ENCODE assay signal across 27 mouse cellular contexts in genomic region chr3:27703081-27703480, GRCm38 (mm10).
"Had no signal": no experiment of that assay in that cellular context is flagged by ENCODE, and none has a peak within 500 bp of the region (broad histone marks: within the 10 kb centered on the region; RNA-seq: fewer than 3 reads in every experiment).

No protein-coding gene starts in this region.

- H3K36me3 ChIP-seq: heart, embryonic 15.5 days; hindbrain, embryonic 12.5 days; hindbrain, embryonic 15.5 days; limb, embryonic 10.5 days; limb, embryonic 12.5 days; liver, embryonic 13.5 days; liver, embryonic 15.5 days had no signal

- H3K27me3 ChIP-seq: heart, embryonic 13.5 days; heart, embryonic 15.5 days; hindbrain, embryonic 12.5 days; hindbrain, embryonic 15.5 days; kidney, embryonic 15.5 days; limb, embryonic 12.5 days had no signal

- H3K4me1 ChIP-seq: hindbrain, embryonic 15.5 days had no signal

- H3K27ac ChIP-seq: heart, adult 2 months; heart, embryonic 13.5 days; heart, embryonic 15.5 days; hindbrain, embryonic 10.5 days; hindbrain, embryonic 12.5 days; hindbrain, embryonic 15.5 days; hindbrain, postnatal 0 days; kidney, embryonic 15.5 days; kidney, postnatal 0 days; left cerebral cortex, adult 2 months; limb, embryonic 10.5 days; limb, embryonic 12.5 days; liver, embryonic 13.5 days; liver, embryonic 15.5 days had no signal

- H3K9me3 ChIP-seq: heart, embryonic 13.5 days; heart, embryonic 15.5 days; hindbrain, embryonic 10.5 days; hindbrain, embryonic 12.5 days; hindbrain, embryonic 15.5 days; kidney, embryonic 15.5 days; limb, embryonic 10.5 days; limb, embryonic 12.5 days; liver, embryonic 13.5 days; liver, embryonic 15.5 days had no signal

- DNase-seq: gastrocnemius, postnatal 25 days; heart, adult 2 months; heart, postnatal 14 days; heart, postnatal 36 days; kidney, adult 11 months; kidney, adult 2 months; kidney, adult 9 months; kidney, postnatal 14 days; kidney, postnatal 36 days; layer of hippocampus, adult 9-11 months; liver; liver, embryonic 13.5 days had no signal

- H3K4me2 ChIP-seq: heart, embryonic 11.5 days; heart, embryonic 13.5 days; heart, embryonic 15.5 days; hindbrain, embryonic 12.5 days; hindbrain, embryonic 15.5 days; kidney, embryonic 15.5 days; limb, embryonic 12.5 days; liver, embryonic 11.5 days; liver, embryonic 13.5 days; liver, embryonic 15.5 days had no signal

- ATAC-seq: hindbrain, postnatal 0 days; intestine, embryonic 16.5 days had no signal

- H3K4me3 ChIP-seq: heart, adult 2 months; heart, embryonic 13.5 days; heart, embryonic 15.5 days; hindbrain, embryonic 10.5 days; hindbrain, embryonic 12.5 days; hindbrain, embryonic 15.5 days; kidney, embryonic 15.5 days; left cerebral cortex, adult 2 months; limb, embryonic 10.5 days; limb, embryonic 12.5 days; liver, embryonic 13.5 days; liver, embryonic 15.5 days had no signal

- H3K9ac ChIP-seq: heart, embryonic 13.5 days; heart, embryonic 15.5 days; hindbrain, embryonic 12.5 days; hindbrain, embryonic 15.5 days; kidney, embryonic 15.5 days; limb, embryonic 12.5 days; liver, embryonic 13.5 days; liver, embryonic 15.5 days had no signal
